Mouse (Mus musculus): ENCODE results near the gene Smarca5. TPM values are rescaled to one million over a fixed set of nuclear protein-coding genes. Genes with fewer than 3 reads are reported as not detected.

The Smarca5 gene
- polyA plus RNA-seq, 1 experiment from 2014 or later, result 106 TPM

Other genes starting within 250 kb of the Smarca5 start
- gene Gypa, start 245.7 kb downstream of the Smarca5 start, polyA plus RNA-seq (2016; fragmentation: Nextera tagmentation; extraction: Ambion mirVana), result 11.9 and 13.9 TPM in 2 replicates
- not detected in 2 replicates for gene Frem3, start 128.4 kb downstream of the Smarca5 start, polyA plus RNA-seq (2016; fragmentation: Nextera tagmentation; extraction: Ambion mirVana)
- 14.5 and 15.0 TPM in 2 replicates for gene Gab1, start 141.0 kb upstream of the Smarca5 start, polyA plus RNA-seq (2016; fragmentation: Nextera tagmentation; extraction: Ambion mirVana)

Measured in embryonic facial prominence, embryonic 10.5 days (tissue).